Mouse (Mus musculus): ENCODE measurements around the gene Ddah2.

- TF ChIP-seq CTCF (IDR thresholded peaks at IDR 0.05; ENCODE audit: extremely low read depth, insufficient read length, insufficient replicate concordance, low read depth, low read length) (no peak), POLR2A (IDR thresholded peaks at IDR 0.05; ENCODE audit: low read depth, low read length) (no peak)
Observed at GRCm38 (mm10) chr17:35009586-35009985, 49.2 kb upstream of the Ddah2 start.
